Mouse (Mus musculus): Measurements from ENCODE around the gene Derl3. TPM values are rescaled to one million over a fixed set of nuclear protein-coding genes. Genes with fewer than 3 reads are reported as not detected.

The Derl3 gene
- polyA plus RNA-seq, 1 experiment from 2014 or later: 2.1 TPM

GRCm38 (mm10) chr10:75919026-75919425 is 25.8 kb downstream of the Derl3 start:
- H3K9me3 ChIP-seq (replicated peaks): no peaks in the 10 kb centered on the region
- ATAC-seq (ENCODE audit: insufficient number of reproducible peaks, low FRiP score): no peak
- peaks cover 53% of the 10 kb centered on the region for H3K36me3 ChIP-seq
- 84% methylated on average over 5 of the region's 5 CpGs for WGBS
- H3K4me3 ChIP-seq: no peak overlapping the region
- H3K4me1 ChIP-seq (replicated peaks): peaks cover 57% of the 10 kb centered on the region
- no peak overlapping the region for H3K4me2 ChIP-seq
- no peak overlapping the region for H3K9ac ChIP-seq
- no peak overlapping the region for H3K27ac ChIP-seq (ENCODE audit: poor library complexity, severe bottlenecking)
- no peaks in the 10 kb centered on the region for H3K27me3 ChIP-seq (replicated peaks)

- Histone ChIP-seq H3K27ac (ENCODE audit: poor library complexity, severe bottlenecking) (peak within 1 kb of the TSS; percentile 95), H3K9ac (peak within 1 kb of the TSS; percentile 91), H3K27me3 (replicated peaks) (peaks cover 7% of the 10 kb centered on the region), H3K4me3 (peak within 1 kb of the TSS; percentile 85), H3K4me1 (replicated peaks) (peaks cover 42% of the 10 kb centered on the region), H3K36me3 (peaks cover 43% of the 10 kb centered on the region), H3K9me3 (replicated peaks) (no peaks in the 10 kb centered on the region), H3K4me2 (peak within 1 kb of the TSS; percentile 81)
- WGBS: under 1% methylated on average over 75 of the region's 76 CpGs
- ATAC-seq (ENCODE audit: insufficient number of reproducible peaks, low FRiP score): peak; percentile 91
Measured at GRCm38 (mm10) chr10:75921026-75921725, 28.0 kb downstream of the Derl3 start, which contains the start of gene Smarcb1. TSS of gene Smarcb1 (minus strand) at chr10:75921617.

DNA sequence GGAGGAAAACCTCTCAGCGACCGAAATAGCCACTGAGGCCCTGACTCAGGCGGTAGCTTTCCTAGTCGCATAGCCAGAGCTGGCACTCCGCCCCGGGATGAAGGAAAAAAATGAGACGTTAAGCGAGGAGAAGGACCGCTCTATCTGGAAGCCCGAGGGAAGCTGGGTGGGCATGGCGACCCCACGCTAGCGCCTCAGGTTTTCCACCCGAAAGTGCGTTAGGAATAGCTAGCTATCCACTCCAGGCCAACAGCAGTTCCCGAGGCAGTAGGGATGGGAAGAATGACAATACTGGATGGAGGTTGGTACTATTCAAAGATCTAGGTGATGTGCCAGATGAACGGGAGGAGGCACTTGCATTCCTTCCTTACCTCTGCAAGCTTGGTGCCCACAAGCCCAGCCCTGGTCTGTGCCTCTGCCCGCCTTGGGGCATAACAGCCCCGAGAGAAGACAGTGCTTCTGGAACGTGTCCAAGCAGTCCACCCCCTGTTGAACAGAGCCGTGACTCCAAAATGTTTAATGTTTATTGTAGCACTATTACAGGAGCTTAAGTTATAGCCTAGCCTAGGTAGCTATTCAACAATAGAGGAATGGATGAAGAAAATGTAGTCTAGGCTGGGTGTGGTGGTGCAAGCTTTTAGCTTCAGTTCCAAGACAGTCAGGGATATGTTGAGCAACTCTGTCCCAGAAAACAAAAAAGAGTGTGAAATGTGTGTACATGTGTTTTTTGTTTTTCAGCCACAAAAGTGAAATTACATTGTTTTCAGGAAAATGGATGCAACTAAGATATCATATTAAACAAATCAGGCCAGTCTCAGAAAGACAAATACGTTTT is 28.7 kb downstream of the Derl3 start:
- Histone ChIP-seq H3K4me1 (replicated peaks) (peaks cover 36% of the 10 kb centered on the region), H3K27me3 (replicated peaks) (peaks cover 15% of the 10 kb centered on the region), H3K4me3 (peak overlapping the region; percentile 85), H3K27ac (ENCODE audit: poor library complexity, severe bottlenecking) (peak overlapping the region; percentile 95), H3K4me2 (peak overlapping the region; percentile 81), H3K9ac (peak overlapping the region; percentile 91), H3K9me3 (replicated peaks) (no peaks in the 10 kb centered on the region), H3K36me3 (peaks cover 41% of the 10 kb centered on the region)
- WGBS: 5% methylated on average over 22 of the region's 22 CpGs
- peak; percentile 34; the same call in 1 of the 2 replicates for ATAC-seq (ENCODE audit: insufficient number of reproducible peaks, low FRiP score)

GRCm38 (mm10) chr10:75924324-75924723 is 31.1 kb downstream of the Derl3 start:
- Histone ChIP-seq H3K27me3 (replicated peaks) (peaks cover 20% of the 10 kb centered on the region), H3K27ac (ENCODE audit: poor library complexity, severe bottlenecking) (no peak overlapping the region), H3K4me2 (no peak overlapping the region), H3K9me3 (replicated peaks) (no peaks in the 10 kb centered on the region), H3K9ac (no peak overlapping the region), H3K4me3 (no peak overlapping the region), H3K36me3 (peaks cover 35% of the 10 kb centered on the region; the same call in 1 of the 2 replicates), H3K4me1 (replicated peaks) (peaks cover 19% of the 10 kb centered on the region)
- 60% methylated on average over 2 of the region's 2 CpGs for WGBS
- no peak for ATAC-seq (ENCODE audit: insufficient number of reproducible peaks, low FRiP score)

DNA sequence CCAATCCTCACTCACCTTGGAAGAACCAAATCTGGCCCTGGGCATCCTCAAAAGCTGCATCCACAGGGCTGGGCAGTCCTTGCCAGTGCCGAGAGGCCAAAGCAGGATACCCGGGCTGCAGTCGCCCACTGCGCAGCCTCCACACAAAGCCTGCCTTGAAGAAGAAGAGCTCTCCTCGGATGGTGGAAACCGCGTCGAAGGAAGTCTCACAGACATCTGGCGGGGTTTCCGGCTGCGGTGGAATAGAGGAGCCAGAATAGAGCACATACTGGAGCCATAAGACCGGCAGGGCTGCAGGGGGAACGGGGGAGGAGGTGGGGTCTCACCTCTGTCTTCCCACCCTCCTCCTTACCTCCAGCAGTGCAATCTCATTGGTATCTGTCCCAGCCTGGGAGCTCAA is 33.2 kb downstream of the Derl3 start:
- 55% methylated on average over 13 of the region's 13 CpGs for WGBS
- Histone ChIP-seq H3K27me3 (replicated peaks) (peaks cover 37% of the 10 kb centered on the region), H3K27ac (ENCODE audit: poor library complexity, severe bottlenecking) (no peak overlapping the region), H3K9me3 (replicated peaks) (no peaks in the 10 kb centered on the region), H3K36me3 (peaks cover 30% of the 10 kb centered on the region; the same call in 1 of the 2 replicates), H3K9ac (peak overlapping the region; percentile 29; the same call in 1 of the 2 replicates), H3K4me3 (no peak overlapping the region), H3K4me2 (no peak overlapping the region), H3K4me1 (replicated peaks) (peaks cover 25% of the 10 kb centered on the region)
- no peak for ATAC-seq (ENCODE audit: insufficient number of reproducible peaks, low FRiP score)

DNA sequence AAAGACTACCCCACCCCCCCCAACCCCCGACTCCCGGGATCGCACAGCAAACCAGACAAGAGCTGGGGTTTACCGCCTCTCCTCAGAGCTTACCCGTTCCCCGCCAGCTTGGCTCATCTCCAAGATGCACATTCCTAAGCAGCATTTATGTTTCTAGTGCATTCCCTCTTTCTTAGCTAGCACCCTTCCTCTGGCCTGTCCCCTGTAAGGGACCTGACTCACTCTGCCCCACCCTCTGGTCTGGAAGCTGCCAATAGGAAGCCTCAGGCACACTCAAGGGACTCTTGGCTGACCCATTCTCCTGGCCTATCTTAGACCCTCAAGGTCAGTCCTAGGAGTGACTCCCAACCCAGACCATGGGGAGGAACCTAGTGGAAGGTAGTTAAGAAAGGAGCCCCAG is 37.1 kb downstream of the Derl3 start:
- H3K4me1 ChIP-seq (replicated peaks): peaks cover 38% of the 10 kb centered on the region
- H3K9me3 ChIP-seq (replicated peaks): no peaks in the 10 kb centered on the region
- H3K36me3 ChIP-seq: peaks cover 21% of the 10 kb centered on the region; the same call in 1 of the 2 replicates
- no peak overlapping the region for H3K4me3 ChIP-seq
- no peak for ATAC-seq (ENCODE audit: insufficient number of reproducible peaks, low FRiP score)
- peak overlapping the region; percentile 96 for H3K4me2 ChIP-seq
- peaks cover 48% of the 10 kb centered on the region for H3K27me3 ChIP-seq (replicated peaks)
- 12% methylated on average over 6 of the region's 6 CpGs for WGBS
- H3K9ac ChIP-seq: no peak overlapping the region
- no peak overlapping the region for H3K27ac ChIP-seq (ENCODE audit: poor library complexity, severe bottlenecking)

- H3K4me1 ChIP-seq (replicated peaks): peaks cover 42% of the 10 kb centered on the region
- no peaks in the 10 kb centered on the region for H3K9me3 ChIP-seq (replicated peaks)
- 30% methylated on average over 7 of the region's 7 CpGs for WGBS
- peak overlapping the region; percentile 63 for H3K4me3 ChIP-seq
- H3K27ac ChIP-seq (ENCODE audit: poor library complexity, severe bottlenecking): no peak overlapping the region
- H3K4me2 ChIP-seq: peak overlapping the region; percentile 96
- H3K27me3 ChIP-seq (replicated peaks): peaks cover 46% of the 10 kb centered on the region
- no peak overlapping the region for H3K9ac ChIP-seq
- H3K36me3 ChIP-seq: peaks cover 12% of the 10 kb centered on the region; the same call in 1 of the 2 replicates
- ATAC-seq (ENCODE audit: insufficient number of reproducible peaks, low FRiP score): no peak
Measured at GRCm38 (mm10) chr10:75931311-75931710, 38.1 kb downstream of the Derl3 start.

GRCm38 (mm10) chr10:75932081-75932678 is 39.0 kb downstream of the Derl3 start:
- H3K9me3 ChIP-seq (replicated peaks): no peaks in the 10 kb centered on the region
- peak overlapping the region; percentile 90 for H3K9ac ChIP-seq
- peak overlapping the region; percentile 96 for H3K4me2 ChIP-seq
- ATAC-seq (ENCODE audit: insufficient number of reproducible peaks, low FRiP score): peak; percentile 78
- peaks cover 47% of the 10 kb centered on the region for H3K4me1 ChIP-seq (replicated peaks)
- H3K36me3 ChIP-seq: peaks cover 7% of the 10 kb centered on the region; the same call in 1 of the 2 replicates
- H3K4me3 ChIP-seq: peak overlapping the region; percentile 63
- under 1% methylated on average over 43 of the region's 44 CpGs for WGBS
- H3K27me3 ChIP-seq (replicated peaks): peaks cover 44% of the 10 kb centered on the region
- H3K27ac ChIP-seq (ENCODE audit: poor library complexity, severe bottlenecking): peak overlapping the region; percentile 5; the same call in 1 of the 2 replicates

DNA sequence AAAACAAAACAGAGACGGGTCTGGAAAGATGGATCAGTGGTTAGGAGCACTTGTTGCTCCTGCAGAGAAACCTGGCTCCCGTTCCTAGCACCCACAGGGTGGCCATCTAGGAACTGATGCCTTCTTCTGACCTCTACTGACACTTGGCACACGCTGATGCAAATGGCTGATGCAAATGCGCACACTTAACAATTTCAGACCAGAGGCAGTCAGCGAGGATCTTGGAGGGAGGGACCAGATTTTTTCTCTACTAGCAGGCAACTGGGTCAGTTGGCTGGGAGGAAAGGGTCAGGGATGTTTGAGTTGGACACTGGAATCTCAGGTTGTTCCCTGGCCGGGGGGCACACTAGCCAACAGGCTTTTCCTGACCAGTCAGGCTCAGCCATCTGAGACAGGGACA is 39.7 kb downstream of the Derl3 start, which contains the start of gene Chchd10:
Chchd10 (plus strand) TSS at position 240 of the 400 bp plus-strand sequence.
- H3K4me2 ChIP-seq: peak within 1 kb of the TSS; percentile 96
- peak within 1 kb of the TSS; percentile 90 for H3K9ac ChIP-seq
- H3K27me3 ChIP-seq (replicated peaks): peaks cover 44% of the 10 kb centered on the region
- WGBS: 34% methylated on average over 6 of the region's 6 CpGs
- H3K4me3 ChIP-seq: peak within 1 kb of the TSS; percentile 63
- peaks cover 4% of the 10 kb centered on the region; the same call in 1 of the 2 replicates for H3K36me3 ChIP-seq
- ATAC-seq (ENCODE audit: insufficient number of reproducible peaks, low FRiP score): no peak
- H3K4me1 ChIP-seq (replicated peaks): peaks cover 54% of the 10 kb centered on the region
- peak within 1 kb of the TSS; percentile 5; the same call in 1 of the 2 replicates for H3K27ac ChIP-seq (ENCODE audit: poor library complexity, severe bottlenecking)
- H3K9me3 ChIP-seq (replicated peaks): no peaks in the 10 kb centered on the region

- H3K9me3 ChIP-seq (replicated peaks): no peaks in the 10 kb centered on the region
- no peak overlapping the region for H3K4me3 ChIP-seq
- peaks cover 36% of the 10 kb centered on the region for H3K27me3 ChIP-seq (replicated peaks)
- H3K27ac ChIP-seq (ENCODE audit: poor library complexity, severe bottlenecking): no peak overlapping the region
- H3K9ac ChIP-seq: no peak overlapping the region
- H3K4me1 ChIP-seq (replicated peaks): peaks cover 62% of the 10 kb centered on the region
- ATAC-seq (ENCODE audit: insufficient number of reproducible peaks, low FRiP score): no peak
- peak overlapping the region; percentile 71; the same call in 1 of the 2 replicates for H3K4me2 ChIP-seq
- WGBS: 52% methylated on average over 1 of the region's 1 CpGs
- H3K36me3 ChIP-seq: no peaks in the 10 kb centered on the region
Measured at GRCm38 (mm10) chr10:75934991-75935390, 41.8 kb downstream of the Derl3 start.
